Mouse (Mus musculus) WW6 (cell line): ENCODE measurements at regions not wholly inside any gene's neighbourhood (a gene's known extent, or its start where the extent isn't known, plus 50 kb on each side); places are given as distances from the start of the nearest gene placed in this dataset.
A peak's percentile ranks its signal among the peaks of the same experiment; 100 is the strongest.

Experiments used
- DNase-seq: peaks from one replicate; pipeline ENCODE4 v3.0.0-alpha.2; 2013; ENCODE audit warnings: low read depth, low spot score

GRCm38 (mm10) chr10:45009676-45010075 lies 57.3 kb upstream of the Prep start:
- DNase-seq = peak; percentile 18

- no peak for DNase-seq
Observed at GRCm38 (mm10) chr10:45009235-45009634, 57.8 kb upstream of the Prep start.

GRCm38 (mm10) chr10:45004037-45004653 lies 62.9 kb upstream of the Prep start:
- DNase-seq = no peak

GRCm38 (mm10) chr10:45003344-45003681 lies 63.7 kb upstream of the Prep start:
- no peak for DNase-seq

- no peak for DNase-seq
Observed at GRCm38 (mm10) chr10:45002637-45003343, 64.2 kb upstream of the Prep start.

GRCm38 (mm10) chr10:45000873-45001859 lies 65.8 kb upstream of the Prep start:
- DNase-seq = no peak

DNA sequence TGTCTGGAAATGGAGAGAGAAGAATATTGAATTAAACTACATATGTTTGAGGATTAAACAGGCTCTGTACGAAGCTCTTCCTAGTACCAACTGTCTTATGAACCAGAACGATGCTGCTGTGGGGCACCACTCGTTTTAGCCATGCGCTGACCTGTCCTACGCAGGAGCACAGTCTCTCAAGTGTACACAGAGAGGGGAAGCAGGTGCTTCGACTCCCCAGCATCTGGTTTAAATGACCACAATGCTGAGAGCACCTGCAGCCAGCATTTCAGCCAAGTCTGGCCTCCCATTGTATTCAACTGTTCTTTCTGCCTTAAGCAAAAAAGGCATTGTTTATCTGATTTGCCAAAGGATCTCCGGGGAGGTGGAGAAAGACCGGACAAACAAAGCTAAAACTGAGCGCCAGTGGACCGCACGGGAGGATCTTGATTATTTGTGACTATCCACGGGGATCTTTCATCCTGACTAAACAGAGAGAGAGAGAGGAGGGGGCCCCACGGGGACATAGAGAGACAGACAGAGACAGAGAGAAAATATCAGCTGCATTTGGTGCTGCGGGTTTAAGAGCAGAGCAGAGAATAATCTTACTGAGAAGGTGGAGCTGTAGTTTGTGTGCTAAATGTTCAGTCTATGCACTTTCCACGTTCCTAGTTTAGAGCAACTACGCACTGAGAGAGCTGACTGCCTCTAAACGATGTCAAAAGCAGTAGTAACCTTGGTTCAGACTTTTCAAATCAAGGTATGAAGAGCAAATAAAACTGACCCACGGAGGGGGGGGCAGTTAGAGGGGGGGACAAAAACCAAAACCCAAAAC lies 66.8 kb upstream of the Prep start:
- DNase-seq = no peak

- DNase-seq = no peak
Observed at GRCm38 (mm10) chr10:44997906-44998289, 69.1 kb upstream of the Prep start.

DNA sequence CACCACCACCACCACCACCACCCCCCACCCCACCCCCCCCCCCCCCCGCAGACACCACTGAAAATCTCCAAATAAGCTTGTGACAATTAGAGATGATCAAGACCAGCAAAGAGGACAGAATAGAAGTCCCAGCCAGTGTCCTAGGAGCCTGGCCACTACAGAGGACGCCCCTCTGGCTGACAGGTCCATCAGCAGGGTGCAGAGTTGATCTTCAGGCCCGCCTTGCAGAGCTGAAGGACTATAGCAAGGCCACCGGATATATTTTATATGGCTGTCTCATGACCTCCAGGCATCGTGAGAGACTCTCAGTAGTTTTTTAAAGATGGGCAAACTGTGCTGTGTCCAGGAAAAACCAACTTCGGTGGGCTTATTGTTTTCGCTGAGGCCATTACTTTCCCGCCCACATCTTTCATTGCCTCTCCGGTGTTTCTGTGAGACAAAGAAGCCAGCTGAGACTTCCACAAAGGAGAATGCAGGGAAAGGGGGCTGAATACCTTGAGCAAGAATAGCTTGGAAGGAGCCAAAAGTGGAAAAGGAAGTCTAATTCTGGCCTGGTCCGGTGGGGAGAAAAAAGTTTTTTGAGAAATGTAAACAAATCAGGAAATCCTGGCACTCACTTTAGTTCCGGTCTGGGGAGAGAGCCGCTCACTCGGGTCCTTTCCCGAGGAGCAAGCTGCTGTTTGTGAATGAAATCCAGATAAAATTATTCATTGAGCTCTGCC lies 69.7 kb upstream of the Prep start:
- no peak for DNase-seq

DNA sequence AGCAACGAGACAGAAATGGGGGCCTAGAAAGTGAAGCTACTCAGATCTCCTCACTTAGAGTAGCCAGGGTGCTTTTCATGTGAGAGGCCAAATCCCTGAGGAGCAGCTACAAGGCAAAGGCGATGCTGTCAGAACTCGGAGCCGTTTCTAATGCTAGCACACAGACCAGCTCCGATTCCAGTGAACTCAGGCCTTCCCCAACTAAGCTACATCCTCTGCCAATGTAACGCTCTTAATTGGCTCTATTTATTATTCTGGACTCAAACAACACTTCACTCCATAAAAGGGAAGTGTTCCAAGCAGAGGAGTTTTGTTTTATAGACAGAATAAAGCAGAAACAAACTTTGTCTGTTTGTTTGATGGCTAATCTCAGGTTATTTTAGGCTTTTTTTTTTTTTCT lies 71.2 kb upstream of the Prep start:
- DNase-seq = no peak

- no peak for DNase-seq
Observed at GRCm38 (mm10) chr10:44994385-44995281, 72.4 kb upstream of the Prep start.

GRCm38 (mm10) chr10:44993470-44994260 lies 73.3 kb upstream of the Prep start:
- no peak for DNase-seq

- DNase-seq = no peak
Observed at GRCm38 (mm10) chr10:44989539-44989938, 77.5 kb upstream of the Prep start.

GRCm38 (mm10) chr10:44988756-44989155 lies 78.2 kb upstream of the Prep start:
- no peak for DNase-seq

DNA sequence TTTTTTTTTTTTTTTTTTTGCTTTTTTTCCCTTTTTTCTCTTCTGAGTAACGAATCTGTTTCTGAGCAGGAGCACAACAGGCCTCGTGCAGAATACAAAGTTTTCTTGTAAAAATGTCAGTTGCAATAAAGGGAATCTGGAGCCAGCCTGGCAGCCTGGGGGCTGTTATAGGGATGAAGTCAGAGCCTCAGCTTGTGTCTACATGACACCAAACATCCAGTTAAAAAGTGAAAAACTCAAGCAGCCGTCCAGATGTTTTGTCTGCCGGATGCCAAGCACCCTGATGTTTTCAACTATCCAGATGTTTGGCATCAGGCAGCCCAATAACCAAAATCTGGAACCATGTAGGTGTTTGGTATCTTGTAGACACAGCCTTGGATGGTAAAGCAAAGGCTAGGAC lies 79.4 kb upstream of the Prep start:
- no peak for DNase-seq

DNA sequence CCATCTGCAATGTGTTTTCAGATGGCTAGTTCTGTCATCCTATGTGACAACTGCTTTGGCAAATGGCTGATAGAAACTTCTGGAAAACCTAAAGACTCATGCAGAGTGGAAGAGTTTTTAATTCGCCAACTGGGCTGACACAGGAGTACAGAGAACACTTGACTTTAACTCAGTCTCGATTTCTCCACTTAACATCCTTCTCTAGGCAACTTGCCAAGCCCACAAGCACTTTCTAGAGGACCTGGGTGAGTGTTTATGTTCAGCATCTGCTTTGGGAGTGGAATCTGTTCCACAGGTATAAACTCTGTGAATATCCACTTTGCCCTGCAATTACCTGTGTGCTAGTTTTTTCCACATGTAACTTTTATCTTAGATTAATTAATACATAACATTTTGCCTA lies 85.1 kb upstream of the Prep start:
- DNase-seq = no peak

DNA sequence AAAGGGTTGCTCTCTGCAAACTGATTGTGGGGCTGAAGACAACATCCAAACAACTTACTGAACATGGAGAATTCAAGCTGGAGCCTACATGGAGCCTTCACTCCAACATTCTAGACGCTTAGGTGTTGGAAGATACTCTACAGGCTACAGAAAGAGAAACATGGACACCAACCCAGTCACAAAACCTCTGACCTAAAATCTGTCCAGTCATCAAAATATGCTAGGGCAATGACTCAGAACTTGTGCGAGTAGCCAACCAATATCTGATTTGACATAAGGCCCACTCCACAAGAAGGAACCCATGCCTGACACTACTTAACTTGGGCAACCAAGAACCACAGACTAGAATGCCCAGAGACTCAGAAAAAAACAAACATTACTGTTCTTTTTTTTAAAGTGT lies 90.2 kb upstream of the Prep start:
- DNase-seq = no peak

GRCm38 (mm10) chr10:44971911-44972310 lies 95.1 kb upstream of the Prep start:
- DNase-seq = no peak

DNA sequence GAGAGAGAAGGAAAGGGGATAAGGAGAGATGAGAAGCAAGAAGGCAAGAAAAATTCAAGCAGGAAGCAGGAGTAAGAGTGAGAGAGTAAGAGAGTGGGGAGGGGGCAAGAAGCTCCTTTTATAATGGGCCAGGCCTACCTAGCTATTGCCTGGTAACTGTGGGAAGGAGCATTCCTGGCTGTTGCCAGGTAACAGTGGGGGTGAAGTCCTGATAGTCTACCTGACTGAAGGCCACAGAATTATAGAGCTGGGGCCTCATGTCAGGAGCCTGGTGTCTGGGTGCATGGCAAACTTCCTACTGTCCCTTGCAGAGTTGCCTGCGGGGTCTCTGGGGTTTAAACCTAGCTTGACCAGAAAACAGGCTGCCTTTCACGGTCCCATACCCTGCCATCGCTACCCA lies 107.0 kb upstream of the Prep start:
- DNase-seq = no peak
